Mouse (Mus musculus) kidney, embryonic 16.5 days (tissue): ENCODE data around the gene Entpd2. TPM values are rescaled to one million over a fixed set of nuclear protein-coding genes. Genes with fewer than 3 reads are reported as not detected.
"Not testable (repeated sequence)": the region's sequence is repeated elsewhere in the genome, so short reads cannot be mapped to it uniquely, and the experiment has no call there.

Source experiments
- ATAC-seq: fragments of 200-750 bp; cut with Nextera tagmentation; 2 replicates; pipeline ENCODE4 v1.8.0; 2017; ENCODE audit warnings: moderate TSS enrichment; ENCODE audit not compliant: low FRiP score, low TSS enrichment
- H3K27ac ChIP-seq: fragments of 300-500 bp; sonication (generic); 2 replicates; pipeline ENCODE4 v1.5.1; 2014; ENCODE audit warnings: low read length
- H3K27me3 ChIP-seq: fragments of 300-500 bp; sonication (generic); 2 replicates; pipeline ENCODE4 v1.6.1; 2014; ENCODE audit warnings: low read length, control low read depth, mixed read lengths; ENCODE audit not compliant: insufficient read depth
- H3K36me3 ChIP-seq: fragments of 300-500 bp; sonication (generic); 2 replicates; pipeline ENCODE4 v1.6.1; 2014; ENCODE audit warnings: low read length, control low read depth, mixed read lengths; ENCODE audit not compliant: insufficient read depth
- H3K4me1 ChIP-seq: fragments of 300-500 bp; sonication (generic); 2 replicates; pipeline ENCODE4 v1.6.1; 2014; ENCODE audit warnings: low read length, control low read depth, mixed read lengths; ENCODE audit not compliant: insufficient read depth
- H3K4me2 ChIP-seq: fragments of 300-500 bp; sonication (generic); replicated peaks from 2 replicates; pipeline ENCODE4 v1.6.1; 2014; ENCODE audit warnings: low read depth, low read length
- H3K4me3 ChIP-seq: fragments of 300-500 bp; sonication (generic); 2 replicates; pipeline ENCODE4 v1.5.1; 2014; ENCODE audit warnings: mild to moderate bottlenecking, low read length
- H3K9ac ChIP-seq: fragments of 300-500 bp; sonication (generic); replicated peaks from 2 replicates; pipeline ENCODE4 v1.6.1; 2014; ENCODE audit warnings: low read length
- H3K9me3 ChIP-seq: fragments of 300-500 bp; sonication (generic); 2 replicates; pipeline ENCODE4 v1.6.1; 2016; ENCODE audit warnings: low read length, control low read depth
- WGBS: fragments of 180-500 bp; shearing (Covaris S2); extraction: QIAGEN DNeasy Blood & Tissue Kit; methylation state at CpG from one replicate; pipeline ENCODE4 v1.1.7; 2014; 5-methylcytosine and 5-hydroxymethylcytosine counted together
- polyA plus RNA-seq: library from polyadenylated mRNA; unstranded; fragments of >200 nt; fragmentation: Nextera tagmentation; extraction: Ambion mirVana; gene quantifications from 2 replicates; pipeline ENCODE4 v1.2.1, GENCODE M21; 2015

Entpd2 gene
- polyA plus RNA-seq, 1 experiment from 2014 or later: 6.4 TPM

DNA sequence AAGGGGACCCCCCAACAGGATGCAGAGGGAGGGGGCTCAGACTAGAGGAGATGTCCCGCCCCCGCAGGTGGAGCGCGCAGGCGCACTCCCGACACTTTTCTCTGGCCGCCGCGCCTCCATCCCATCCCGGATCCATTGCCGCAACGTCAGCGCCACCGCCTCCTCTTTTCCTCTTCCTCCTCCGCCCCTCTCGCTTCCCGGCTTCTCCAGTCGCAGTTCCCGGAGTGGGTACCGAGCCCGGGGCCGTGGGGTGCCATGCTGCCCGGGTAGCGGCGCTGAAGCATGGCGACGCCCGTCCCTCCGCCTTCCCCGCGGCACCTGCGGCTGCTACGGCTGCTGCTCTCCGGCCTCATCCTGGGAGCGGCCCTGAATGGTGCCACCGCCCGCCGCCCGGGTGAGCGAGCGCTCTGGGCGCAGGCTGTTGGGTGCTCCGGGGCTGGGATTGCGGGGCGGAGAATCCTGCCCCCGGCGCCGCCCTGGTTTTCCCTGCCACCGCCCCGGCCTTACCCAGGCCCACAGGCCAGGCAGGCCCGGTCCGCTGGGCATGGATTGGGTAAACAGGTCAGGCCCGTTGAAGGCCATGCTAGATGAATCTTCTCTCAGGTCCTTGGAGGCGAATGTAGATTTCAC lies 7.4 kb downstream of the Entpd2 start:
- peak overlapping the region; percentile 81 for H3K4me3 ChIP-seq
- H3K27ac ChIP-seq: no peak overlapping the region
- H3K4me1 ChIP-seq: peaks cover 13% of the 10 kb centered on the region
- WGBS: under 1% methylated on average over 52 of the region's 54 CpGs
- ATAC-seq: peak; percentile 52; the same call in 1 of the 2 replicates
- no peaks in the 10 kb centered on the region for H3K9me3 ChIP-seq
- peak overlapping the region; percentile 75 for H3K9ac ChIP-seq
- H3K36me3 ChIP-seq: no peaks in the 10 kb centered on the region
- H3K27me3 ChIP-seq: peaks cover 41% of the 10 kb centered on the region
- peak overlapping the region; percentile 90 for H3K4me2 ChIP-seq

DNA sequence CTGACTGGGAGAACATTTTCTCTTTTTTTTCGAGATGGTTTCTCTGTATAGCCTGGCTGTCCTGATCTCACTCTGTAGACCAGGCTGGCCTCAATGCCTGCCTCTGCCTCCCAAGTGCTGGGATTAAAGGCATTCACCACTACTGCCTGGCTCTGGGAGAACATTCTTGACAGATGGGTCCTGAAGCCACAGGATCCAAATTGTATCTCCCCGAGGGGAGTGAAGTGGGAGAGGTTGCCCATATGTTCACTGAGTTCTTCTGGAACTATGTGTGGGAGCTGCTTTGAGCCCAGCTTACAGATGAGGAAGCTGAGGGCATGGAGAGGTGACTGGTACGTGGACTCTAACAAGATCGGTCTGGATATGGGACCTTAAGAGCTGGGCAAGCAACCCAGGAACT lies 8.3 kb downstream of the Entpd2 start:
- Histone ChIP-seq H3K9me3 (no peaks in the 10 kb centered on the region), H3K27me3 (peaks cover 35% of the 10 kb centered on the region), H3K9ac (no peak overlapping the region), H3K4me1 (peaks cover 13% of the 10 kb centered on the region), H3K36me3 (no peaks in the 10 kb centered on the region), H3K27ac (no peak overlapping the region), H3K4me3 (peak overlapping the region; percentile 81; the same call in 1 of the 2 replicates), H3K4me2 (peak overlapping the region; percentile 90)
- ATAC-seq: no peak
- WGBS: 77% methylated on average over 4 of the region's 4 CpGs

DNA sequence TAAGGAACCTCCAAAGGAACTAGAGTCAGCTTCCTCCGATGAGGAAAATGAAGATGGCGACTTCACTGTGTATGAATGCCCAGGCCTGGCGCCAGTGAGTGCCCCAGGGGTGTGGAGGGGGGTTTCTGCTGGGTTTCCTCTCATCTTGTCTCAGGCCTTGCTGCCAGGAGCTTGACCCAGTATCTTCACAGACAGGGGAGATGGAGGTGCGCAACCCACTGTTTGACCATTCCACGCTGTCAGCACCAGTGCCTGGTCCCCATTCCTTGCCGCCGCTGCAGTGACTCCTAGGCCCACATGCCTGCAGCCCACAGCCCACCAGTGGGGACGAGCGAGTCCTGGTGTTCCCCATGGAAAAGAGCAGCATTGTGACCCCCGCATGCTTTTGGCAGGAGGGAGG lies 13.2 kb downstream of the Entpd2 start:
- Histone ChIP-seq H3K4me3 (no peak overlapping the region), H3K9me3 (no peaks in the 10 kb centered on the region), H3K27ac (no peak overlapping the region), H3K4me1 (0 out of 2 replicates have a peak, but pooled peaks cover 2% of the 10 kb centered on the region), H3K9ac (no peak overlapping the region), H3K4me2 (no peak overlapping the region), H3K36me3 (no peaks in the 10 kb centered on the region), H3K27me3 (peaks cover 7% of the 10 kb centered on the region; the same call in 1 of the 2 replicates)
- WGBS: 87% methylated on average over 10 of the region's 10 CpGs
- no peak for ATAC-seq

DNA sequence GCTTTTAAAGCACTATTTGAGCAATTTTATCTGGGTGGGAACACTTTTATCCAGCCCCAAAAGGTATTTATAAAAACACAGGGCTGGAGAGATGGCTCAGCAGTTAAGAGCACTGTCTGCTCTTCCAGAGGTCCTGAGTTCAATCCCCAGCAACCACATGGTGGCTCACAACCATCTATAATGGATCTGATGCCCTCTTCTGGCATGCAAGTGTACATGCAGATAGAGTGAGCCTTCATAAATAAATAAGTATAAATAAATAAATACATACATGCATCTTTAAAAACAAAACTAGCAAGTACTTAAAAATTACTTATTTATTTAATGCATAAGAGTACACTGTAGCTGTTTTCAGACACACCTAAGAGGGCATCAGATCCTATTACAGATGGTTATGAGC lies 17.8 kb downstream of the Entpd2 start:
- not testable (repeated sequence) for H3K4me1 ChIP-seq, H3K4me3 ChIP-seq, H3K27me3 ChIP-seq, H3K36me3 ChIP-seq, H3K9me3 ChIP-seq, ATAC-seq, H3K4me2 ChIP-seq, H3K9ac ChIP-seq, H3K27ac ChIP-seq

DNA sequence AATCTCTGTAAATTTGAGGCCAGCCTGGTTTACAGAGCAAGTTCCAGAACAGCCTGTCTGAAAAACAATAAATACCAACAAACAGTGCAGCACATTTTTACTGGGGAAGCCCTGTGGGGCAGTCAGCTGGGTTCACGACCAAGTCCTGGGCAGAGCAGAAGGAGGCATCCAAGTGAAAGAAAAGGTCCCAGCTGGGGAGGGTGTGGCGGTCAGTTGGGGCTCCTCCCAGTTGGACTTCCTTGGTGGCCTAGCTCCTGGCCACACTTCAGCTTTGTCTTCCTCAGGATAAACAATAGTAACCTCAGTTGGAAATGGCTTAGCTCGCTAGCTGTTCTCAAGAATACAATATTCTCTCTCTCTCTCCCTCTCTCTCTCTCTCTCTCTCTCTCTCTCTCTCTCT lies 21.8 kb downstream of the Entpd2 start:
- WGBS: 29% methylated on average over 3 of the region's 3 CpGs
- Histone ChIP-seq H3K9ac (no peak overlapping the region), H3K4me1 (no peaks in the 10 kb centered on the region), H3K9me3 (no peaks in the 10 kb centered on the region), H3K36me3 (no peaks in the 10 kb centered on the region), H3K4me3 (no peak overlapping the region), H3K27me3 (no peaks in the 10 kb centered on the region), H3K27ac (no peak overlapping the region), H3K4me2 (no peak overlapping the region)
- ATAC-seq: no peak

DNA sequence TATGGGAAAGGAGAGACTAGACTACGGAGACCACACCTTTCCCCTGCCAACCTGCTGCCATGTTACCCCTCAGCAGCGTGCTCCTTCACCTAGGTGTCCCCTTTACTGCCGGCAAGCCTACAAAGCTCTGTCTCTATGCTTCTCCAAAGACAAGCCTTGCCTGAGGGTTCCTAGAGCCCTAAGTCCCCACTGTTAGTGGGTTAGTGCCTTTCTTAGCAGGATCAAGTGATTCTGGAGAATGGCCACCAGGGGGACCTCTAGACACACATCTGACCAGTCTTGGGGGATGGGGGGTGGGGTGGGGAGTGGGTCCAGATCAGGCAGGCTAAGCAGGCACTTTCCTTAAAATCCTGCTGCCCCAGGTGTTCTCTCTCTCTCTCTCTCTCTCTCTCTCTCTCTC lies 26.2 kb downstream of the Entpd2 start:
- Histone ChIP-seq H3K4me3 (no peak overlapping the region), H3K9ac (no peak overlapping the region), H3K9me3 (no peaks in the 10 kb centered on the region), H3K4me2 (no peak overlapping the region), H3K27ac (no peak overlapping the region), H3K27me3 (peaks cover 12% of the 10 kb centered on the region; the same call in 1 of the 2 replicates), H3K4me1 (no peaks in the 10 kb centered on the region), H3K36me3 (no peaks in the 10 kb centered on the region)
- ATAC-seq: peak; percentile 44; the same call in 1 of the 2 replicates
- WGBS: 22% methylated on average over 3 of the region's 3 CpGs

DNA sequence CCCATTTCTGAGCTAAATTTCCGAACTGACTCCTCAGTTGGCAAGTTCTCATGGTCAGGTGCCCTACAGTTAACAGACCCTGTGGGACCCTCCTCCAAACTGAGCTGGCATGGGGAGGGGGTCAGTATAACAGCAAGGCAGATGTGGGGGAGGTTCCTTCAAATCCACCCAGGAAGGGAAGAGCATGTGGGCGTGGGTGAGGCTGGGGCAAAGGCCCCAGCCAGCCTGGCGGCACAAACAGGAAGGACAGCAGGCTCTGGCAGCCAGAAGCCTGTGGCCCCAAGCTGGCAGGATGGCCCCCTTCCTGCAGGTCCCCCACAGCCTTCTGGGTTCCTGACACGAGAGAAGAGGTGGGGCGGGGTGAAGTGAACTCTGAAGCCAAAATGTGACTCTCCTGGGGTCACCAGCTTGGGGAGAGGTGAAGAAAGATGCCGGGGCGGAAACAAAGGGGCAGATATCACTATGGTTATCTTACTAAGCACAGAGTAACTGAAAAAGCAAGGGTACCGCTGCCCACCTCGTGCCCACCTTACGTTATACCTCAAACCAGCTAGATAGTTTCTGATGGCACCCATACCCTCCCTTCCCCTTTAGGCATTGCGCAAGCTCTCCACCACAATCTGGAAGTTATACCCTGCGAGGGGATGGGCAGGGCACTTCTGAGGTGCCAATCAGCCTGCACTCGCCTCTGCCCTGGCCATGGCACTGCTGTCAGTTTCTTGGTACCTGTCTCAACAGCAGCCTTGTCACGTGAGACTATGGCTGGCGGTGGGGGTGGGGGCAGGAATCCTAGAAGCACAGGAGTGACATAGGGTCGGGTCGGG lies 27.1 kb downstream of the Entpd2 start, which contains the start of gene Fut7:
Gene Fut7, plus strand, starts transcription at position 681 of the 824 bp plus-strand sequence.
- peaks cover 12% of the 10 kb centered on the region; the same call in 1 of the 2 replicates for H3K27me3 ChIP-seq
- H3K36me3 ChIP-seq: no peaks in the 10 kb centered on the region
- 55% methylated on average over 17 of the region's 17 CpGs for WGBS
- H3K27ac ChIP-seq: no peak within 1 kb of the TSS
- no peaks in the 10 kb centered on the region for H3K9me3 ChIP-seq
- no peaks in the 10 kb centered on the region for H3K4me1 ChIP-seq
- no peak for ATAC-seq
- no peak within 1 kb of the TSS for H3K4me3 ChIP-seq
- H3K4me2 ChIP-seq: no peak within 1 kb of the TSS
- 0 out of 2 replicates have a peak within 1 kb of the TSS, but pooled peaks have one; percentile 6 for H3K9ac ChIP-seq

DNA sequence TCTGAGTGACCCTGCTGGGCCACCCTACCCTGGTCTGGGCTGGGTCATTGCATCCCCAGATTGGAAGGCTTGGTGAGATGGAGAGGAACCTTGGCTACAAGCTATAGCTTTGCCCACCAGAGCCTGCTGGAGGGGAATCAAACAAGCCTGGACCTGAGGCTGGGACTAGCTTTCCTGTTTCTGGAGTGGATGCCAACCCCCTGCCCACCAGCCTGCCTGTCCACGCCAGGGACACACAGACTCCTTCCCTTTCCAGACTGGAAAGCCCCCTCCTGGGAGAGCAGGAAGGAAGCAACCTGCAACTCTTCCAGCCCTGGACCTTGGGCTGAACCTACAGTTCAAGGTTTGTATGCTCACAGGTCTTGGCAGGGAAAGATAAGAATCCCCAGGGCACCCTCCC lies 28.0 kb downstream of the Entpd2 start:
- Histone ChIP-seq H3K36me3 (no peaks in the 10 kb centered on the region), H3K4me1 (peaks cover 4% of the 10 kb centered on the region; the same call in 1 of the 2 replicates), H3K27me3 (peaks cover 12% of the 10 kb centered on the region; the same call in 1 of the 2 replicates), H3K27ac (no peak overlapping the region), H3K9me3 (no peaks in the 10 kb centered on the region), H3K9ac (0 out of 2 replicates have a peak overlapping the region, but pooled peaks have one; percentile 6), H3K4me2 (no peak overlapping the region), H3K4me3 (no peak overlapping the region)
- 25% methylated on average over 1 of the region's 1 CpGs for WGBS
- ATAC-seq: no peak

DNA sequence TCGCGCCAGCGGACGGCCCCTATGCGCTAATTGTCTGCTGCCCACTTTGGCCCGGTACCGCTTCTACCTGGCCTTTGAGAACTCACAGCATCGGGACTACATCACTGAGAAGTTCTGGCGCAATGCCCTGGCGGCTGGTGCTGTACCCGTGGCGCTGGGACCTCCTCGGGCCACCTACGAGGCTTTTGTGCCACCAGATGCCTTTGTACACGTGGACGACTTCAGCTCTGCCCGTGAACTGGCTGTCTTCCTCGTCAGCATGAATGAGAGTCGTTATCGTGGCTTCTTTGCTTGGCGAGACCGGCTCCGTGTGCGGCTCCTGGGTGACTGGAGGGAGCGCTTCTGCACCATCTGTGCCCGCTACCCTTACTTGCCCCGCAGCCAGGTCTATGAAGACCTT lies 29.8 kb downstream of the Entpd2 start:
- H3K9ac ChIP-seq: no peak overlapping the region
- H3K27ac ChIP-seq: no peak overlapping the region
- no peaks in the 10 kb centered on the region for H3K9me3 ChIP-seq
- H3K27me3 ChIP-seq: peaks cover 16% of the 10 kb centered on the region; the same call in 1 of the 2 replicates
- H3K4me1 ChIP-seq: peaks cover 20% of the 10 kb centered on the region
- WGBS: 47% methylated on average over 27 of the region's 27 CpGs
- H3K4me2 ChIP-seq: no peak overlapping the region
- no peak overlapping the region for H3K4me3 ChIP-seq
- no peaks in the 10 kb centered on the region for H3K36me3 ChIP-seq
- no peak for ATAC-seq
